Mouse (Mus musculus): Measurements from ENCODE around the gene Gm20388. TPM values are rescaled to one million over a fixed set of nuclear protein-coding genes. Genes with fewer than 3 reads are reported as not detected.

Gm20388 gene
- polyA plus RNA-seq, 1 experiment: 49.7 TPM

DNA sequence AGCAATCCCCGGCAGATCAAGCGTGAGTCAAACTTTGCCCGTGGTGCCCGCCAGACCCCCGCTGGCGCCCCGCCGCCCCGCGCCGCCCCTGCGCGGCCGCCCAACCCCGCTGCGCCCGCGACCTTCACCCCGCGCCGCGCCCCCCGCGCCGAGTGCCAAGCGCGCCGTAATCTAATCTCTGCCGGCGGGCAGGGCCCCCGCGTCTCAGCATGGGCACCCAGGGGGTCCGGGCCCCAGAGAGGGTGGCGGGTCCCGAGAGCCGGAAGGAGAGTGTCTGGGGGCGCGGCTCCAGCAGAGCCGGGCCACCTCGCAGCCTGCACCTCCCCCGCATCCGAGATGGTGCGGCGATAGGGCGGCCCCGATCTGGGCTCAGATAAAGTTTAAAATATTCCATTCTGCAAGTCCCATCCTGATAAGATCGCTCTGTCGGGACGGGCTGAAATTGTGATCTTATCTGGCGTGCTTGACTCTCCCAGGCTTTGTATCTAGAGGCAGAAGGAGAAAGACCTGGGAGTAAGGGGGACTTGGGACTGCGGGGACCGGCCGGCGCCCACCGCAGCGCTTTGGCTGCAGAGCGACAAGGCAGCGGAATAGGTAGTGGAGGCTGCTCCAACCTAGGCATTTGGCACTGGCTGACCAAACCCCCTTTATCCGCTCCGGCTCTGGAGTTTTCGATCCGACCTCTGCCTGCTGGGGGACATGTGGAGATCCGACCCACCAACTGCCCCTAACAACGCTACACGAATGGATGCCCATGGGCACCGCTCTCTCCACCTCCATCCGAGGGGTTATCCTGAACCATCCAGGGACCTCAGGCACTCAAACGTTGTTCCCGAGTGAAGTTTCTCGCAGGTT, 2372.1 kb downstream of the Gm20388 start:
- Histone ChIP-seq H3K4me3 (ENCODE audit: insufficient read depth, low read depth, low read length) (peak overlapping the region; percentile 51), H3K27ac (ENCODE audit: insufficient read depth, low read depth, low read length) (peak overlapping the region; percentile 58), H3K36me3 (ENCODE audit: control insufficient read depth, insufficient read depth, low read length) (no peaks in the 10 kb centered on the region), H3K27me3 (replicated peaks; ENCODE audit: control insufficient read depth, insufficient read depth, low read length) (no peaks in the 10 kb centered on the region), H3K4me1 (ENCODE audit: control insufficient read depth, insufficient read depth, low read length) (peaks cover 8% of the 10 kb centered on the region; the same call in 1 of the 2 replicates)
- peak; percentile 33 for DNase-seq
- WGBS: 1% methylated on average over 67 of the region's 70 CpGs
- TF ChIP-seq CTCF (conservative IDR thresholded peaks at IDR 0.05; ENCODE audit: insufficient read depth, insufficient read length, low read depth, low read length) (no peak), POLR2A (IDR thresholded peaks at IDR 0.05; ENCODE audit: low read depth, low read length) (no peak)

- no peaks in the 10 kb centered on the region for H3K27me3 ChIP-seq (replicated peaks; ENCODE audit: control insufficient read depth, insufficient read depth, low read length)
- H3K4me1 ChIP-seq (ENCODE audit: control insufficient read depth, insufficient read depth, low read length): peaks cover 8% of the 10 kb centered on the region; the same call in 1 of the 2 replicates
- no peaks in the 10 kb centered on the region for H3K36me3 ChIP-seq (ENCODE audit: control insufficient read depth, insufficient read depth, low read length)
- 1% methylated on average over 37 of the region's 37 CpGs for WGBS
- peak overlapping the region; percentile 58 for H3K27ac ChIP-seq (ENCODE audit: insufficient read depth, low read depth, low read length)
- peak; percentile 86 for DNase-seq
- peak overlapping the region; percentile 51 for H3K4me3 ChIP-seq (ENCODE audit: insufficient read depth, low read depth, low read length)
- TF ChIP-seq CTCF (conservative IDR thresholded peaks at IDR 0.05; ENCODE audit: insufficient read depth, insufficient read length, low read depth, low read length) (no peak), POLR2A (IDR thresholded peaks at IDR 0.05; ENCODE audit: low read depth, low read length) (no peak)
These were observed 2372.9 kb downstream of the Gm20388 start for GRCm38 (mm10) chr8:122283356-122284202.

- peak overlapping the region; percentile 51 for H3K4me3 ChIP-seq (ENCODE audit: insufficient read depth, low read depth, low read length)
- H3K4me1 ChIP-seq (ENCODE audit: control insufficient read depth, insufficient read depth, low read length): peaks cover 8% of the 10 kb centered on the region; the same call in 1 of the 2 replicates
- DNase-seq: peak; percentile 43
- H3K27ac ChIP-seq (ENCODE audit: insufficient read depth, low read depth, low read length): 0 out of 2 replicates have a peak overlapping the region, but pooled peaks have one; percentile 0
- WGBS: 12% methylated on average over 33 of the region's 33 CpGs
- no peaks in the 10 kb centered on the region for H3K27me3 ChIP-seq (replicated peaks; ENCODE audit: control insufficient read depth, insufficient read depth, low read length)
- no peaks in the 10 kb centered on the region for H3K36me3 ChIP-seq (ENCODE audit: control insufficient read depth, insufficient read depth, low read length)
- TF ChIP-seq CTCF (conservative IDR thresholded peaks at IDR 0.05; ENCODE audit: insufficient read depth, insufficient read length, low read depth, low read length) (peak; percentile 29; the same call in 1 of the 2 replicates), POLR2A (IDR thresholded peaks at IDR 0.05; ENCODE audit: low read depth, low read length) (no peak)
These were observed 2373.6 kb downstream of the Gm20388 start for GRCm38 (mm10) chr8:122284203-122284658.

DNA sequence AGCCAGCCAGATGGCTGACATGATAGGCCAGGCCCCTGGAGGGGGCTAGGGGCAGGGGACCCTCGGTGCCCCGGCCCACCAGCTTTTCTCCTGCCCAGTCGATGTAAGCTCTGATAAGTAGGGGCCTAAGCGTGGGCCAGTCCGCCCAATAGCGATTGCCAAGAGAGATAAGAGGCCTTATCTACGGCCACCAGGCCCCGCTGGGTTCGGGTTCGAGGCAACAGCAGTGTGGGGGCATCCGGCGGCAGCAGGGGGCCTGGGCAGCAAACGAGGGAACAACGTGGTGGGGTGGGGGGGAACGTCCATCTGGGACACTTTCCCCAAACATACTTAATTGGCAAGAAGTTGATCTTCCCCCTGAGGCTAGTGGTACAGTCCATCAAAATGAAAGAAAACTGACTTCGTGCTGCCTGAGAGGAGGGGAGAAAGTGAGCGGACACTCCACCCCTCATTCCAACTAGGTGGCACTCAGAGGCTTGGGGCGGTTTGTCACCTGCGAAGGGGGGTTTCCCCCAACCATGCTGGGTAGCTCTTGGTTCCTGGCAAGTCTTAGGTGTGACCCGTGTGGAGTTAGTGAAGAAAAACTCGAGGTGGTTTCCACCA, 2374.1 kb downstream of the Gm20388 start:
- WGBS: 18% methylated on average over 21 of the region's 21 CpGs
- H3K36me3 ChIP-seq (ENCODE audit: control insufficient read depth, insufficient read depth, low read length): no peaks in the 10 kb centered on the region
- DNase-seq: peak; percentile 23
- H3K27ac ChIP-seq (ENCODE audit: insufficient read depth, low read depth, low read length): no peak overlapping the region
- TF ChIP-seq POLR2A (IDR thresholded peaks at IDR 0.05; ENCODE audit: low read depth, low read length) (no peak), CTCF (conservative IDR thresholded peaks at IDR 0.05; ENCODE audit: insufficient read depth, insufficient read length, low read depth, low read length) (no peak)
- H3K4me3 ChIP-seq (ENCODE audit: insufficient read depth, low read depth, low read length): peak overlapping the region; percentile 51
- peaks cover 8% of the 10 kb centered on the region; the same call in 1 of the 2 replicates for H3K4me1 ChIP-seq (ENCODE audit: control insufficient read depth, insufficient read depth, low read length)
- no peaks in the 10 kb centered on the region for H3K27me3 ChIP-seq (replicated peaks; ENCODE audit: control insufficient read depth, insufficient read depth, low read length)

DNA sequence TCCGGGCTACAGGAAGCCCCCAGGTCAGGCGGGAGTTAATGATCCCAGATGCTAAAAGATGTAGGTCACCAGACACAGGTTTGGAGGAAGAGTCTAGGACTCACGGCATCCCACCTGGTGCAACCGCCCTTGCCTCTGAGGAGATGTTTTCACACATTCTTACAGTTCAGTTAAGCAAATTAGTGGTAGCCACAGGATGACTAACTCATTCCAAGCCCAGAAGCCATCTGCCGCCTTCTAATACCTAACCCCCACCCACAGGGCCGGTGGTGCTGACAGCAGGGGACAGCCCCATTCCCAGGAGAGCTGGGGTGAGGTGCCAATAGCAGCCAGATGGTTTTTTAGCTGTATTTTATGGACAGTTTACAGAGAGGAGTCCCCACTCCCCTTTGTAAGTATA, 2375.1 kb downstream of the Gm20388 start:
- WGBS: 93% methylated on average over 6 of the region's 6 CpGs
- Histone ChIP-seq H3K4me3 (ENCODE audit: insufficient read depth, low read depth, low read length) (no peak overlapping the region), H3K4me1 (ENCODE audit: control insufficient read depth, insufficient read depth, low read length) (peaks cover 8% of the 10 kb centered on the region; the same call in 1 of the 2 replicates), H3K27me3 (replicated peaks; ENCODE audit: control insufficient read depth, insufficient read depth, low read length) (no peaks in the 10 kb centered on the region), H3K36me3 (ENCODE audit: control insufficient read depth, insufficient read depth, low read length) (no peaks in the 10 kb centered on the region), H3K27ac (ENCODE audit: insufficient read depth, low read depth, low read length) (no peak overlapping the region)
- DNase-seq: no peak
- TF ChIP-seq CTCF (conservative IDR thresholded peaks at IDR 0.05; ENCODE audit: insufficient read depth, insufficient read length, low read depth, low read length) (no peak), POLR2A (IDR thresholded peaks at IDR 0.05; ENCODE audit: low read depth, low read length) (no peak)

DNA sequence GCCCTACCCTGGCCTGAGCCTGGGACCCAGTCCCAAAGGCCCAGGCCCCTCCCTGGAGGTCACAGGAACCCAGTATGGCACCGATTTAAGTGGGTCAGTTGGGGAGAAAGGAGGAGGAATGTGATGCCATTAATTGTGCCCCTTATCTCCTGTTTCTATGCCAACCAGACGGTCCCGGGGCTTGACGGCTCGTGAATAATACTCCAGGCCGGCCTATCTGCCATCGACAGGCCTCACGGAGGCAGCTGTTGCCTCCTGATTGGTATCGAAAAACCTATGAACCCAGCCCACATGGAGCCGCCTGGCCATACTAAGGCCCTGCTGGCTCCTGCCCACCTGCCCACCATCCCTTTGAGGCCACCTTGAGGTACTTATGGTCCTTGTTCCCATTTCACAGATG, 2376.3 kb downstream of the Gm20388 start:
- Histone ChIP-seq H3K27me3 (replicated peaks; ENCODE audit: control insufficient read depth, insufficient read depth, low read length) (no peaks in the 10 kb centered on the region), H3K4me1 (ENCODE audit: control insufficient read depth, insufficient read depth, low read length) (peaks cover 4% of the 10 kb centered on the region; the same call in 1 of the 2 replicates), H3K36me3 (ENCODE audit: control insufficient read depth, insufficient read depth, low read length) (no peaks in the 10 kb centered on the region), H3K4me3 (ENCODE audit: insufficient read depth, low read depth, low read length) (no peak overlapping the region), H3K27ac (ENCODE audit: insufficient read depth, low read depth, low read length) (no peak overlapping the region)
- TF ChIP-seq CTCF (conservative IDR thresholded peaks at IDR 0.05; ENCODE audit: insufficient read depth, insufficient read length, low read depth, low read length) (no peak), POLR2A (IDR thresholded peaks at IDR 0.05; ENCODE audit: low read depth, low read length) (no peak)
- 81% methylated on average over 10 of the region's 10 CpGs for WGBS
- DNase-seq: no peak

Data from kidney, adult 2 months (tissue).